Mouse (Mus musculus) bone marrow, adult 2 months (tissue): ENCODE measurements around the gene Gpr31b.
"Not testable (repeated sequence)": the region's sequence is repeated elsewhere in the genome, so short reads cannot be mapped to it uniquely, and the experiment has no call there.

Experiments
- CTCF ChIP-seq: fragments of 200-500 bp; IDR thresholded peaks from 2 replicates; pipeline ENCODE4 v1.5.1; 2011; ENCODE audit warnings: low read length, control low read depth; ENCODE audit not compliant: control insufficient read depth, insufficient read depth
- POLR2A ChIP-seq: fragments of 200-500 bp; IDR thresholded peaks from 2 replicates; pipeline ENCODE4 v1.6.1; 2011; ENCODE audit warnings: low read depth, mild to moderate bottlenecking, control low read depth, low read length, borderline replicate concordance; ENCODE audit not compliant: control insufficient read depth

DNA sequence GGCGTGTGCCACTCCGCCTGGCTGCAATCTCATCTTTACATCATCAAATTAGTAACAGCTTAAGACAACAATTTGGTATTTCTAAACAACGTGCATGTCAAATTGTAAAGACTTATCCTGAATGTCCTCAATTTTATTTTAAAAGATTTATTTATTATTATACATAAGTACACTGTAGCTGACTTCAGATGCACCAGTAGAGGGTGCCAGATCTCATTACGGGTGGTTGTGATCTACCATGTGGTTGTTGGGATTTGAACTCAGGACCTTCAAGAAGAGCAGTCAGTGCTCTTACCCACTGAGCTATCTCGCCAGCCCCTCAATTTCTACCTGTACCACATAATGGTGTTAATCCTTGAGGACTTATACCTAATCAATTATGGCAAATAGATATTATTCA, 49.9 kb downstream of the Gpr31b start:
- not testable (repeated sequence) for TF ChIP-seq CTCF, POLR2A
